8 mouse cellular contexts compared by ENCODE assay signal in genomic region chr2:102401352-102401692, GRCm38 (mm10). TPM values are rescaled to one million over a fixed set of nuclear protein-coding genes. Genes with fewer than 3 reads are reported as not detected.
DNase-seq lines count a peak whose midpoint lies in the region; ATAC-seq and TF ChIP-seq lines count a peak whose summit lies in the region.

No protein-coding gene starts in this region.

- no peak for TF ChIP-seq POLR2A in cortical plate, adult 2 months (IDR thresholded peaks at IDR 0.05; ENCODE audit: extremely low read depth, insufficient read depth, low read length)

- 14% methylated on average over 6 of the region's 6 CpGs for WGBS in kidney, embryonic 16.5 days
- WGBS in midbrain, embryonic 16.5 days = 20% methylated on average over 6 of the region's 6 CpGs

- peaks cover 25% of the 10 kb centered on the region for H3K4me1 ChIP-seq in kidney, embryonic 16.5 days (ENCODE audit: insufficient read depth, low read length)
- peaks cover 6% of the 10 kb centered on the region for H3K4me1 ChIP-seq in cortical plate, adult 2 months (ENCODE audit: control insufficient read depth, insufficient read depth, low read length)
- peaks cover 28% of the 10 kb centered on the region for H3K4me1 ChIP-seq in midbrain, embryonic 16.5 days (ENCODE audit: control insufficient read depth, insufficient read depth, low read length)

- no peak for TF ChIP-seq CTCF in cortical plate, adult 2 months (IDR thresholded peaks at IDR 0.05; ENCODE audit: extremely low read depth, insufficient read depth, low read length)

- ATAC-seq in kidney, embryonic 16.5 days (ENCODE audit: low FRiP score, low TSS enrichment) = no peak
- ATAC-seq in inflammation-experienced regulatory T-cells, adult 6 months = peak; percentile 30
- ATAC-seq in midbrain, embryonic 16.5 days = peak; percentile 65

- H3K4me2 ChIP-seq in kidney, embryonic 16.5 days (replicated peaks; ENCODE audit: low read depth, low read length) = peak overlapping the region; percentile 97
- H3K4me2 ChIP-seq in midbrain, embryonic 16.5 days (ENCODE audit: low read length) = peak overlapping the region; percentile 76

- H3K9ac ChIP-seq in kidney, embryonic 16.5 days (replicated peaks; ENCODE audit: low read length) = peak overlapping the region; percentile 90
- peak overlapping the region; percentile 89 for H3K9ac ChIP-seq in midbrain, embryonic 16.5 days (ENCODE audit: low read depth, low read length)

- peak overlapping the region; percentile 79 for H3K4me3 ChIP-seq in kidney, embryonic 16.5 days (ENCODE audit: low read length)
- peak overlapping the region; percentile 92 for H3K4me3 ChIP-seq in cortical plate, adult 2 months (ENCODE audit: insufficient read depth, low read length)
- H3K4me3 ChIP-seq in midbrain, embryonic 16.5 days (ENCODE audit: low read depth, low read length) = peak overlapping the region; percentile 78

- no peaks in the 10 kb centered on the region for H3K36me3 ChIP-seq in kidney, embryonic 16.5 days (ENCODE audit: insufficient read depth, low read length)
- no peaks in the 10 kb centered on the region for H3K36me3 ChIP-seq in midbrain, embryonic 16.5 days (ENCODE audit: control insufficient read depth, insufficient read depth, low read length)

- no peaks in the 10 kb centered on the region for H3K9me3 ChIP-seq in kidney, embryonic 16.5 days (ENCODE audit: low read length)
- H3K9me3 ChIP-seq in midbrain, embryonic 16.5 days (replicated peaks; ENCODE audit: control insufficient read depth, low read length, poor library complexity, severe bottlenecking) = no peaks in the 10 kb centered on the region

- no peak for DNase-seq in kidney, adult 18-20 months
- DNase-seq in c-Kit-positive CD71-positive TER-119-positive erythroid progenitor cells, embryonic 14.5 days (ENCODE audit: low spot score) = no peak
- DNase-seq in cerebellum, postnatal 4 days (ENCODE audit: low spot score in 2 of 2) = no peak
- no peak for DNase-seq in frontal cortex, postnatal 14 days (ENCODE audit: low spot score in 2 of 2)

- H3K27ac ChIP-seq in kidney, embryonic 16.5 days (ENCODE audit: low read length) = peak overlapping the region; percentile 91
- peak overlapping the region; percentile 38 for H3K27ac ChIP-seq in cortical plate, adult 2 months (ENCODE audit: insufficient read depth, low read length)
- peak overlapping the region; percentile 94 for H3K27ac ChIP-seq in midbrain, embryonic 16.5 days (ENCODE audit: low read length)

- H3K27me3 ChIP-seq in kidney, embryonic 16.5 days (ENCODE audit: insufficient read depth, low read length) = no peaks in the 10 kb centered on the region
- H3K27me3 ChIP-seq in midbrain, embryonic 16.5 days (ENCODE audit: control insufficient read depth, insufficient read depth, low read depth, low read length) = no peaks in the 10 kb centered on the region

RNA-seq across cellular contexts. Expression of gene Trim44, which starts 6.3 kb away (rescaled TPM):
- polyA plus RNA-seq in kidney, embryonic 16.5 days (2015; fragmentation: Nextera tagmentation; extraction: Ambion mirVana) = 22.6 and 23.4 TPM in 2 replicates
- 117 and 123 TPM in 2 replicates for polyA plus RNA-seq in cortical plate, adult 2 months (2012; rRNA removed)
- 1 to 10 TPM; 3.6 to 9.9 (median 9.3) TPM for polyA plus RNA-seq in inflammation-experienced regulatory T-cells, adult 6 months (2017; shearing (Covaris generic))
- polyA plus RNA-seq in midbrain, embryonic 16.5 days (2015; fragmentation: Nextera tagmentation; extraction: Ambion mirVana) = 57.1 and 59.6 TPM in 2 replicates

RNA-seq across cellular contexts. Expression of gene Fjx1, which starts 51.0 kb away (rescaled TPM):
- polyA plus RNA-seq in kidney, embryonic 16.5 days (2015; fragmentation: Nextera tagmentation; extraction: Ambion mirVana) = 7.6 and 7.8 TPM in 2 replicates
- 55.2 and 59.7 TPM in 2 replicates for polyA plus RNA-seq in cortical plate, adult 2 months (2012; rRNA removed)
- not detected for polyA plus RNA-seq in inflammation-experienced regulatory T-cells, adult 6 months (2017; shearing (Covaris generic))
- polyA plus RNA-seq in midbrain, embryonic 16.5 days (2015; fragmentation: Nextera tagmentation; extraction: Ambion mirVana) = 28.0 and 29.5 TPM in 2 replicates

Comparison
In these comparisons a context has a peak if more than half of its experiments do, and no peak if none do; other contexts are left out.
1. H3K27ac ChIP-seq: peak in every context shown above with its lines; median percentile 94 in midbrain, embryonic 16.5 days; 91 in kidney, embryonic 16.5 days; 38 in cortical plate, adult 2 months.